Mouse (Mus musculus) spleen, postnatal 36 days (tissue): Measurements from ENCODE around the gene Add3.
"Not testable (repeated sequence)": the region's sequence is repeated elsewhere in the genome, so short reads cannot be mapped to it uniquely, and the experiment has no call there.

Experiments
- DNase-seq, 2 experiments: peaks; one replicate each; pipeline ENCODE4 v3.0.0; 2022; ENCODE audit warnings: low spot score in 2 of 2, mixed read lengths in 1 of 2

Gene Add3

DNA sequence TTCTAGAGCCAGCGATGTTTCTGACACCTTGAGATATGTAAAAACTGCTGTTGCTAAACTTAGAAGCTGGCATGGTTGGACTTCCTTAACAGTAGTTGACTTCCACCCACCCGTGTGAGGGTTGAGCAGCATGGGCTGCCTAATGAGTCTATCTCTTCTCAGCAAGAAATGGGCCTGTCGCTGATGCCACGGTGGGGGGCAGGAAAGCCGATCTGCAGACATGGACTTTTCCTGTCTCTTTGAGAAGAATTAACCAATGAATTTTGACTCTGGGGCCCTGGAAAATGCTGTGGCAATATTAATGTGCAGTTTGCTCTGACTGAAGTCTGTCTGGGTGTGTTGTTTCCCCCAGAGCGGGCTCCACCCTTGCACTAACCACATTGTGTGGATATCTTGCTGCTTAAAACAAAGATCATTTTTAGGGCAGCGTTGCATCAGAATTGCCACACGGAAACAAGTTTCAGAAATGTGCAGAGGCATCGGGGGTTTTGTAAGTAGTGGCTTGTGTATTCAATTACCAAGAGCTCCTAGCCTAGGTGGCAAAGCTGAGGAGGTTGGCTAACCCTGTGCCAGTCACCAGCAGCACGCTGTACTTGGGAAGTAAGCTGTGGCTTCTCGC is 53.8 kb downstream of the Add3 start:
- peak; percentile 78 to 84 for DNase-seq

GRCm38 (mm10) chr19:53194751-53195520 is 54.7 kb downstream of the Add3 start:
- peak; percentile 63 to 69 for DNase-seq

DNA sequence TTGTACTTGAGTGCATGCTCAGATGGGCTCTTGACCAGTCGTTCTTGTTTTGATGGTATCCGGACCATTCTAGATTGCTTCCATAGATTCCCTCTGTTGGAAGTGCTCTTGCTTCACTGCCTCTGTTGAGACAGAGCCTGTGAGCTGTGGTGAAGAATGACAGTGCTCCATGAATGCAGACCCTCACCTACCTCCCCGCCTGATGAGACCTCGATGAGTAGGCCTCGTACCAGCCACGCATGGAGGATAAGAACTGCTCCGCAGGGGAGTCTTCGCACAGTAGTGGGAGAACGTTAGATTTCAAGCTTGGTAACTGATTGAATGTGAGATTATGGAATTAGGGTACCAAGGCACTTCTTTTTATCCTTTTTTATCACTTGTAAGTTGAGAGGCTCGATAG is 56.7 kb downstream of the Add3 start:
- no peak for DNase-seq

DNA sequence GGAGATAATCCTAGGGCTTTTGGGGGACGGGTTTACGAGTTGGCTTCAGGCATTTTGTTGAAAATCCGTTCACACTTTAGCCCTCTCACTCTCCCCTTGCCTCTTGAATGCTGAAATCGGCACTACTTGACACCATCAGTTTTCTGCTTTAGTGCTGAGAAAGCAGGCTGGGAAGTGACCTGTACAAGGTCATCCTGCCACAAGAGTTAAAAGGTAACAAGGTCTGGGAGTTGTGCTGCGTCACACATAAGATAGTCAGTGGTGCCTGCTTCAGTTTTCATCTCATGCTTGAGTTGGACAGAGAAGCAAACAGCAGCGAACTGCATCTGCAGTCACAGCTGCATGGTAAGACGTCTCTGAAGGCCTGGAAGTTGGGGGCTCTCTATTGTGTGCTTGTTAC is 57.5 kb downstream of the Add3 start:
- no peak for DNase-seq

- no peak for DNase-seq
These were observed 58.7 kb downstream of the Add3 start for GRCm38 (mm10) chr19:53198706-53199572.

DNA sequence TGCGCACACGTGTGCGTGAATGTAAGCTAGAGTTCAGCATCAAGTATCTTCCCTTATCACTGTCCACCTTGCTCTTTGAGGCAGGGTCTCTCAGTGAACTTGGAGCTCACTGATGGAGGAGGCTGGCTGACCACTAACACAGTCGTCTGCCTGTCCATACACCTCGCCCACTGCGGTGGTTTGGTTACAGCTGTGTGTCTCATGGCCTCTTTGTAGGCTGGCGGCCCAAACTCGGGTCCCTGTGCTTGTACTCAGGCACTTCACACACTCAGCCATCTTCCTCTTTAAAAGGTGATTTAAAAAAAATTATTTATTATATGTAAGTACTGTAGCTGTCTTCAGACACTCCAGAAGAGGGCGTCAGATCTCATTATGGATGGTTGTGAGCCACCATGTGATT is 59.5 kb downstream of the Add3 start:
- DNase-seq, result no peak

DNA sequence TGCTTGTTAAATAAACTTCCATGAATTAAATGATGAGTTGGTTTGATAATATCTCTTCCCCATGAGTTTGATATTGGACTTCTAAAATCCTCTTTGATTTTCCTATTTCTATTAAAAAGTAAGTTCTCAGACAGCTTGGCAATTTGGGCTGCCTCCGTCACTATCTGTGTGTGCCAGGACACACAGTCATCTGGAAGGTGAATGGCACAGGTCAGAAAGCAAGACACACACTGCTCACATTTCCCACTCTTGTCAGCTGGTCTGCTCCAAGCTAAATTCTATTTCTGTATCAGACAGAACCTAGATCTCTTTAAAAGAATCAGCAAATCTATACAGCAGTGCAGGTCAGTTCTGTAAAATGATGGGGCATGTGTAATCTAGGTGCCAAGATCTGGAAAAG is 61.9 kb downstream of the Add3 start:
- no peak for DNase-seq

- DNase-seq, result no peak
These were observed 66.7 kb downstream of the Add3 start for GRCm38 (mm10) chr19:53206986-53207385.

GRCm38 (mm10) chr19:53208830-53209229 is 68.6 kb downstream of the Add3 start:
- DNase-seq, result peak; percentile 69

GRCm38 (mm10) chr19:53210251-53210650 is 70.0 kb downstream of the Add3 start:
- DNase-seq, result no peak

- DNase-seq, result no peak
These were observed 75.1 kb downstream of the Add3 start for GRCm38 (mm10) chr19:53215352-53215751.

DNA sequence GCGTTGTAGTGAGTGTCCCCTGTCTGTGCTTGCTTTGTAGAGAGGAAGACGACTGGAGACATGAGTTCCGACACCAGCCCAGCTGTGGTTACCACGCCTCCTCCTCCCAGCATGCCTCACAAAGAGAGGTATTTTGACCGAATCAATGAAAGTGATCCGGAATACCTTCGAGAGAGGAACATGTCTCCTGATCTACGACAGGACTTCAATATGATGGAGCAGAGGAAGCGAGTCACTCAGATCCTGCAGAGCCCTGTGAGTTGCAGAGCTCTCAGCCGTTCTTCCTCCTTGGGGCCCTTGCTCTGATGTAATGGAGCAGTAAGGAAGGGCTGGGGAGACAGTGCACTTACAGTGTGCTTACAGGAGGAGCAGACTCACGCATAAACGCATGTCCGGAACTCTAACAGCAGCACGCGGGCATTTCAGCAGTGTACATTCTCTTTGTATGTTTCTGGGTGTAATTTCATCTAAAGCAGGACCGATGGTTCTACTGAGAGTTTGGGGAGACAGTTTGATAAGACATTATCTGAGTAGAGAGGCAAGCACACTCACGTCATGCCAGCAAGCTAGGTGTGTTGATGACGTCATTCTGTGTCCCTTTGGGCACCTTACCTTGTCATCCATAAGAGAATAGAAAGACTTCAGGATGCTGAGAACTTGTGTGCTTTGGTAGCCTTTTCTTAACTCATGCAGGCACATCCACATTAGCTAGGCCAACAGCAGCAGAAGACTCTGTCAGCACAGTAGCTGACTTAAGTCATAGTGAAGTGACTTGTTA is 76.7 kb downstream of the Add3 start:
- peak; percentile 46 to 48 for DNase-seq

DNA sequence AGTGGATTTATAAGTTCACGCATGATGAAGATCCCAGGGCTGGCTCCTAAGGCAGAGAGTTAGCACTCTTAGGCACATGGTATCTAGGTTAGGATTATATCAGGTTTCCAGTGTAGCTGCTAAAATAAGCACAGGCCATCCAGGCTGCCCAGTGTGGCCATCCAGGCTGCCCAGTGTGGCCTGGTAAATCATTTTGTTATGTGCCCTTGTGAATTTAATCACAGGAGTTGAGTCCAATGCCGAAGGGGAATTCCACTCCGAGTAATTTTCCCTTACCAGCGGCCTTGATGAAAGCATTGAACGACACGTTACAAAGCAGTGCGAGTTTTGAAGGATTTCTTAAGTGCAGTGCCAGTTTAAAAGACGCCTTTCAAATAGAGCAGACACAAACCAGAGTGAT is 77.6 kb downstream of the Add3 start:
- DNase-seq, result no peak

GRCm38 (mm10) chr19:53219305-53219704 is 79.1 kb downstream of the Add3 start:
- DNase-seq, result no peak

DNA sequence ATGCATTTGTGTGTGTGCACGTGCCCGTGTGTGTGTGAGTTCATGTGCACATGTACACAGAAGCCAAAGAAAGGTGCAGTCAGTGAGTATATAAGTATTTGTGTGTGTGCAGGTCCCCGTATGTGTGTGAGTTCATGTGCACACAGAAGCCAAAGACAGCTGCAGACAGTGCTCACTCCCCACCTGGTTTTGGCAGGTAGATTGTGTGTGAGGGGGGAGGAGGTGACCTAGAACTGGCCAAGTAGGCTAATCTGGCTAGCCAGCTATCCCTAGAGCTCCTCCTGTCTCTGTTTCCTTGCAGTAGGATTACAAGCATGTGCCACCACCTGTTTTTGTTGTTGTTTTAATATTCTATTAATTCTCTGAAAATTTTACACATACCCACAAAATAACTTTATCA is 80.9 kb downstream of the Add3 start:
- DNase-seq, result no peak

GRCm38 (mm10) chr19:53225249-53226070 is 85.2 kb downstream of the Add3 start:
- DNase-seq, result not testable (repeated sequence)

GRCm38 (mm10) chr19:53226651-53227050 is 86.4 kb downstream of the Add3 start:
- no peak for DNase-seq

GRCm38 (mm10) chr19:53228064-53228794 is 88.0 kb downstream of the Add3 start:
- no peak for DNase-seq

- no peak for DNase-seq
These were observed 90.9 kb downstream of the Add3 start for GRCm38 (mm10) chr19:53230942-53231815.
